Mouse (Mus musculus): ENCODE measurements around the gene Arl11. TPM values are rescaled to one million over a fixed set of nuclear protein-coding genes. Genes with fewer than 3 reads are reported as not detected.

Gene Arl11
- 0.36 and 0.43 TPM in 2 replicates for polyA plus RNA-seq (2015; fragmentation: Nextera tagmentation; extraction: Ambion mirVana)

- ATAC-seq (ENCODE audit: low FRiP score) = no peak
- H3K9ac ChIP-seq = no peak within 1 kb of the TSS
- no peak within 1 kb of the TSS for H3K4me3 ChIP-seq
- H3K27ac ChIP-seq = no peak within 1 kb of the TSS
- H3K36me3 ChIP-seq = no peaks in the 10 kb centered on the region
- no peaks in the 10 kb centered on the region for H3K9me3 ChIP-seq
- WGBS = 71% methylated on average over 6 of the region's 6 CpGs
- H3K4me2 ChIP-seq = no peak within 1 kb of the TSS
- 0 out of 2 replicates have a peak, but pooled peaks cover 5% of the 10 kb centered on the region for H3K4me1 ChIP-seq (replicated peaks)
- no peaks in the 10 kb centered on the region for H3K27me3 ChIP-seq
These were observed at the start of gene Arl11 for GRCm38 (mm10) chr14:61309593-61309992. Gene Arl11 (plus strand): TSS chr14:61309753.

- 0 out of 2 replicates have a peak, but pooled peaks cover 16% of the 10 kb centered on the region for H3K27me3 ChIP-seq
- H3K4me1 ChIP-seq (replicated peaks) = no peaks in the 10 kb centered on the region
- no peak overlapping the region for H3K4me2 ChIP-seq
- H3K9ac ChIP-seq = no peak overlapping the region
- WGBS = 43% methylated on average over 5 of the region's 5 CpGs
- no peak overlapping the region for H3K4me3 ChIP-seq
- H3K36me3 ChIP-seq = no peaks in the 10 kb centered on the region
- no peaks in the 10 kb centered on the region for H3K9me3 ChIP-seq
- no peak for ATAC-seq (ENCODE audit: low FRiP score)
- H3K27ac ChIP-seq = no peak overlapping the region
These were observed 41.6 kb upstream of the Arl11 start for GRCm38 (mm10) chr14:61267908-61268475.

- Histone ChIP-seq H3K36me3 (no peaks in the 10 kb centered on the region), H3K9me3 (no peaks in the 10 kb centered on the region), H3K4me2 (peak overlapping the region; percentile 48), H3K27ac (no peak overlapping the region), H3K4me3 (peak overlapping the region; percentile 27), H3K9ac (0 out of 2 replicates have a peak overlapping the region, but pooled peaks have one; percentile 39), H3K27me3 (peaks cover 50% of the 10 kb centered on the region), H3K4me1 (replicated peaks) (peaks cover 13% of the 10 kb centered on the region)
- no peak for ATAC-seq (ENCODE audit: low FRiP score)
- 13% methylated on average over 38 of the region's 38 CpGs for WGBS
These were observed 34.9 kb upstream of the Arl11 start for GRCm38 (mm10) chr14:61274414-61275198.

GRCm38 (mm10) chr14:61277285-61277684, 32.3 kb upstream of the Arl11 start:
- Histone ChIP-seq H3K9me3 (no peaks in the 10 kb centered on the region), H3K4me3 (no peak overlapping the region), H3K27ac (no peak overlapping the region), H3K4me1 (replicated peaks) (peaks cover 13% of the 10 kb centered on the region), H3K4me2 (no peak overlapping the region), H3K9ac (no peak overlapping the region), H3K27me3 (peaks cover 41% of the 10 kb centered on the region), H3K36me3 (no peaks in the 10 kb centered on the region)
- ATAC-seq (ENCODE audit: low FRiP score) = no peak
- 39% methylated on average over 1 of the region's 1 CpGs for WGBS

- H3K4me2 ChIP-seq = no peak overlapping the region
- H3K27ac ChIP-seq = no peak overlapping the region
- H3K9ac ChIP-seq = no peak overlapping the region
- H3K36me3 ChIP-seq = no peaks in the 10 kb centered on the region
- H3K4me1 ChIP-seq (replicated peaks) = peaks cover 13% of the 10 kb centered on the region
- peaks cover 28% of the 10 kb centered on the region for H3K27me3 ChIP-seq
- ATAC-seq (ENCODE audit: low FRiP score) = no peak
- no peak overlapping the region for H3K4me3 ChIP-seq
- H3K9me3 ChIP-seq = no peaks in the 10 kb centered on the region
- WGBS = 86% methylated on average over 7 of the region's 7 CpGs
These were observed 30.8 kb upstream of the Arl11 start for GRCm38 (mm10) chr14:61278676-61279300.

- H3K9ac ChIP-seq = no peak overlapping the region
- no peak overlapping the region for H3K4me3 ChIP-seq
- 67% methylated on average over 19 of the region's 19 CpGs for WGBS
- H3K27me3 ChIP-seq = no peaks in the 10 kb centered on the region
- no peaks in the 10 kb centered on the region for H3K36me3 ChIP-seq
- H3K27ac ChIP-seq = no peak overlapping the region
- no peak for ATAC-seq (ENCODE audit: low FRiP score)
- H3K4me2 ChIP-seq = no peak overlapping the region
- H3K4me1 ChIP-seq (replicated peaks) = no peaks in the 10 kb centered on the region
- H3K9me3 ChIP-seq = no peaks in the 10 kb centered on the region
These were observed 20.8 kb upstream of the Arl11 start for GRCm38 (mm10) chr14:61288606-61289286.

- Histone ChIP-seq H3K36me3 (no peaks in the 10 kb centered on the region), H3K27me3 (0 out of 2 replicates have a peak, but pooled peaks cover 3% of the 10 kb centered on the region), H3K4me1 (replicated peaks) (no peaks in the 10 kb centered on the region), H3K4me2 (no peak overlapping the region), H3K27ac (no peak overlapping the region), H3K9ac (no peak overlapping the region), H3K4me3 (no peak overlapping the region), H3K9me3 (no peaks in the 10 kb centered on the region)
- 58% methylated on average over 3 of the region's 3 CpGs for WGBS
- no peak for ATAC-seq (ENCODE audit: low FRiP score)
These were observed 18.9 kb upstream of the Arl11 start for GRCm38 (mm10) chr14:61290664-61291063.

- H3K4me1 ChIP-seq (replicated peaks) = no peaks in the 10 kb centered on the region
- H3K4me2 ChIP-seq = 0 out of 2 replicates have a peak overlapping the region, but pooled peaks have one; percentile 5
- H3K9me3 ChIP-seq = no peaks in the 10 kb centered on the region
- 0 out of 2 replicates have a peak, but pooled peaks cover 3% of the 10 kb centered on the region for H3K27me3 ChIP-seq
- H3K27ac ChIP-seq = no peak overlapping the region
- H3K4me3 ChIP-seq = no peak overlapping the region
- WGBS = 51% methylated on average over 16 of the region's 16 CpGs
- no peaks in the 10 kb centered on the region for H3K36me3 ChIP-seq
- ATAC-seq (ENCODE audit: low FRiP score) = no peak
- H3K9ac ChIP-seq = no peak overlapping the region
These were observed 15.4 kb upstream of the Arl11 start for GRCm38 (mm10) chr14:61293884-61294737.

- Histone ChIP-seq H3K36me3 (no peaks in the 10 kb centered on the region), H3K27me3 (0 out of 2 replicates have a peak, but pooled peaks cover 3% of the 10 kb centered on the region), H3K9me3 (no peaks in the 10 kb centered on the region), H3K9ac (no peak overlapping the region), H3K27ac (no peak overlapping the region), H3K4me1 (replicated peaks) (no peaks in the 10 kb centered on the region), H3K4me3 (no peak overlapping the region), H3K4me2 (0 out of 2 replicates have a peak overlapping the region, but pooled peaks have one; percentile 5)
- ATAC-seq (ENCODE audit: low FRiP score) = no peak
- WGBS = 24% methylated on average over 6 of the region's 6 CpGs
These were observed 14.8 kb upstream of the Arl11 start for GRCm38 (mm10) chr14:61294738-61295079.

GRCm38 (mm10) chr14:61299810-61300209, 9.7 kb upstream of the Arl11 start:
- ATAC-seq (ENCODE audit: low FRiP score) = no peak
- no peaks in the 10 kb centered on the region for H3K4me1 ChIP-seq (replicated peaks)
- 0 out of 2 replicates have a peak, but pooled peaks cover 6% of the 10 kb centered on the region for H3K9me3 ChIP-seq
- no peaks in the 10 kb centered on the region for H3K36me3 ChIP-seq
- H3K4me2 ChIP-seq = no peak overlapping the region
- H3K27ac ChIP-seq = no peak overlapping the region
- H3K27me3 ChIP-seq = 0 out of 2 replicates have a peak, but pooled peaks cover 3% of the 10 kb centered on the region
- no peak overlapping the region for H3K4me3 ChIP-seq
- WGBS = 87% methylated on average over 6 of the region's 6 CpGs
- H3K9ac ChIP-seq = no peak overlapping the region

GRCm38 (mm10) chr14:61301323-61301722, 8.2 kb upstream of the Arl11 start:
- no peaks in the 10 kb centered on the region for H3K27me3 ChIP-seq
- ATAC-seq (ENCODE audit: low FRiP score) = no peak
- no peaks in the 10 kb centered on the region for H3K36me3 ChIP-seq
- no peak overlapping the region for H3K27ac ChIP-seq
- H3K4me3 ChIP-seq = no peak overlapping the region
- no peak overlapping the region for H3K4me2 ChIP-seq
- H3K9me3 ChIP-seq = 0 out of 2 replicates have a peak, but pooled peaks cover 6% of the 10 kb centered on the region
- no peak overlapping the region for H3K9ac ChIP-seq
- 51% methylated on average over 2 of the region's 2 CpGs for WGBS
- no peaks in the 10 kb centered on the region for H3K4me1 ChIP-seq (replicated peaks)
